ENCODE assay signal across 8 mouse cellular contexts in genomic region chr4:135986943-135987710, GRCm38 (mm10). TPM values are rescaled to one million over a fixed set of nuclear protein-coding genes. Genes with fewer than 3 reads are reported as not detected.
A peak's percentile ranks its signal among the peaks of the same experiment; 100 is the strongest.
DNase-seq lines count a peak whose midpoint lies in the region; ATAC-seq and TF ChIP-seq lines count a peak whose summit lies in the region.

Gene Pithd1, minus strand, starts transcription at chr4:135987264.

- H3K9ac ChIP-seq in heart, embryonic 11.5 days (ENCODE audit: low read depth, low read length), result peak within 1 kb of the TSS; percentile 94
- H3K9ac ChIP-seq in kidney, embryonic 16.5 days (replicated peaks; ENCODE audit: low read length), result peak within 1 kb of the TSS; percentile 93
- H3K9ac ChIP-seq in liver, adult 2 months (ENCODE audit: low read depth, low read length), result peak within 1 kb of the TSS; percentile 93

- no peaks in the 10 kb centered on the region for H3K9me3 ChIP-seq in heart, embryonic 11.5 days (replicated peaks; ENCODE audit: control insufficient read depth, low read length)
- no peaks in the 10 kb centered on the region for H3K9me3 ChIP-seq in kidney, embryonic 16.5 days (ENCODE audit: low read length)

- peak; percentile 68 for ATAC-seq in erythroblast, adult 5-6 weeks (replicated peaks; ENCODE audit: low FRiP score, poor library complexity, severe bottlenecking)
- ATAC-seq in heart, embryonic 11.5 days (replicated peaks; ENCODE audit: insufficient number of reproducible peaks, low FRiP score, low TSS enrichment), result peak; percentile 84
- peak; percentile 96 for ATAC-seq in kidney, embryonic 16.5 days (ENCODE audit: low FRiP score, low TSS enrichment)

- no peaks in the 10 kb centered on the region for H3K27me3 ChIP-seq in heart, embryonic 11.5 days (ENCODE audit: control insufficient read depth, insufficient read depth, low read length)
- no peaks in the 10 kb centered on the region for H3K27me3 ChIP-seq in kidney, embryonic 16.5 days (ENCODE audit: insufficient read depth, low read length)
- no peaks in the 10 kb centered on the region for H3K27me3 ChIP-seq in liver, adult 2 months (ENCODE audit: control insufficient read depth, insufficient read depth, low read length)
- H3K27me3 ChIP-seq in myocyte (ENCODE audit: control insufficient read depth, insufficient read depth, insufficient read length), result no peaks in the 10 kb centered on the region
- no peaks in the 10 kb centered on the region for H3K27me3 ChIP-seq in splenic B cell, adult 2 months (ENCODE audit: control insufficient read depth, insufficient read depth, low read length, poor library complexity, severe bottlenecking)

- peak within 1 kb of the TSS; percentile 85 for H3K4me3 ChIP-seq in heart, embryonic 11.5 days (ENCODE audit: low read depth, low read length)
- H3K4me3 ChIP-seq in kidney, embryonic 16.5 days (ENCODE audit: low read length), result peak within 1 kb of the TSS; percentile 90
- H3K4me3 ChIP-seq in liver, adult 2 months (ENCODE audit: insufficient read depth, low read depth, low read length), result peak within 1 kb of the TSS; percentile 55
- peak within 1 kb of the TSS; percentile 71 for H3K4me3 ChIP-seq in myocyte

- peak within 1 kb of the TSS; percentile 69 for H3ac ChIP-seq in myocyte (ENCODE audit: control insufficient read depth, insufficient read length)

- peak; percentile 96 for DNase-seq in B cell, adult 2 months
- DNase-seq in brain, adult 2 months (ENCODE audit: low read depth, low spot score), result peak; percentile 96
- DNase-seq in liver, adult 2 months (ENCODE audit: extremely low read depth, low read depth, low spot score), result peak; percentile 69
- DNase-seq in splenic B cell, adult 2 months (ENCODE audit: low read depth, low spot score), result peak; percentile 97

- H3K36me3 ChIP-seq in heart, embryonic 11.5 days (ENCODE audit: control insufficient read depth, insufficient read depth, low read length), result peaks cover 6% of the 10 kb centered on the region
- peaks cover 18% of the 10 kb centered on the region for H3K36me3 ChIP-seq in kidney, embryonic 16.5 days (ENCODE audit: insufficient read depth, low read length)
- no peaks in the 10 kb centered on the region; the same call in 1 of the 2 replicates for H3K36me3 ChIP-seq in liver, adult 2 months (ENCODE audit: control insufficient read depth, insufficient read depth, low read length)
- H3K36me3 ChIP-seq in myocyte (ENCODE audit: control insufficient read depth, insufficient read depth), result no peaks in the 10 kb centered on the region
- H3K36me3 ChIP-seq in splenic B cell, adult 2 months (ENCODE audit: control insufficient read depth, insufficient read depth, low read length, poor library complexity, severe bottlenecking), result peaks cover 7% of the 10 kb centered on the region; the same call in 1 of the 2 replicates

- H3K27ac ChIP-seq in heart, embryonic 11.5 days (ENCODE audit: low read depth, low read length), result peak within 1 kb of the TSS; percentile 85
- H3K27ac ChIP-seq in kidney, embryonic 16.5 days (ENCODE audit: low read length), result peak within 1 kb of the TSS; percentile 83
- peak within 1 kb of the TSS; percentile 69 for H3K27ac ChIP-seq in liver, adult 2 months (replicated peaks; ENCODE audit: insufficient read depth, low read depth, low read length)

- H3K4me2 ChIP-seq in heart, embryonic 11.5 days, result peak within 1 kb of the TSS; percentile 93
- peak within 1 kb of the TSS; percentile 58 for H3K4me2 ChIP-seq in kidney, embryonic 16.5 days (replicated peaks; ENCODE audit: low read depth, low read length)
- H3K4me2 ChIP-seq in myocyte (ENCODE audit: low read depth), result peak within 1 kb of the TSS; percentile 96

- H3K79me2 ChIP-seq in liver, adult 2 months (ENCODE audit: control insufficient read depth, insufficient read depth, low read length), result peaks cover 8% of the 10 kb centered on the region; the same call in 1 of the 2 replicates
- H3K79me2 ChIP-seq in myocyte (ENCODE audit: control insufficient read depth, insufficient read depth), result peaks cover 12% of the 10 kb centered on the region

- TF ChIP-seq POLR2A in liver, adult 2 months (IDR thresholded peaks at IDR 0.05; ENCODE audit: extremely low read depth, insufficient read depth, low read length), result peak; percentile 85
- no peak for TF ChIP-seq POLR2A in myocyte (IDR thresholded peaks at IDR 0.05; ENCODE audit: insufficient read length, low read depth)

- peaks cover 12% of the 10 kb centered on the region for H3K4me1 ChIP-seq in heart, embryonic 11.5 days (ENCODE audit: control insufficient read depth, insufficient read depth, low read length)
- peaks cover 18% of the 10 kb centered on the region for H3K4me1 ChIP-seq in kidney, embryonic 16.5 days (ENCODE audit: insufficient read depth, low read length)
- peaks cover 9% of the 10 kb centered on the region for H3K4me1 ChIP-seq in liver, adult 2 months (ENCODE audit: control insufficient read depth, insufficient read depth, low read length)

- peak; percentile 47; the same call in 1 of the 2 replicates for TF ChIP-seq CTCF in liver, adult 2 months (IDR thresholded peaks at IDR 0.05; ENCODE audit: low read depth, low read length)

- 0% methylated on average over 75 of the region's 81 CpGs for WGBS in heart, embryonic 11.5 days (ENCODE audit: insufficient replicate concordance)
- under 1% methylated on average over 75 of the region's 81 CpGs for WGBS in kidney, embryonic 16.5 days
- under 1% methylated on average over 77 of the region's 81 CpGs for WGBS in liver, adult 2 months

TF ChIP-seq in myocyte, 11 proteins besides CTCF, POLR2A, EP300 and RAD21:
- TF ChIP-seq CEBPB (IDR thresholded peaks at IDR 0.05; ENCODE audit: insufficient read depth, poor library complexity, severe bottlenecking) (no peak), MYOD1 (IDR thresholded peaks at IDR 0.05; ENCODE audit: control insufficient read depth in 1 of 3, insufficient read length in 2 of 3, low read depth in 2 of 3) (peak in 1 of 3 experiments; percentile 16), TCF12 (IDR thresholded peaks at IDR 0.05; ENCODE audit: insufficient read depth, poor library complexity, severe bottlenecking) (no peak), E2F4 (IDR thresholded peaks at IDR 0.05; ENCODE audit: insufficient read depth) (peak; percentile 76), REST (IDR thresholded peaks at IDR 0.05; ENCODE audit: insufficient read depth, insufficient read length) (peak; percentile 23), POLR2AphosphoS2 (IDR thresholded peaks at IDR 0.05; ENCODE audit: insufficient read length, low read depth) (peak; percentile 99), USF1 (IDR thresholded peaks at IDR 0.05; ENCODE audit: low read depth) (no peak), SRF (IDR thresholded peaks at IDR 0.05; ENCODE audit: control insufficient read depth, insufficient read length, low read depth) (peak; percentile 66), MYOG (IDR thresholded peaks at IDR 0.05; ENCODE audit: control insufficient read depth in 1 of 3, insufficient read depth in 1 of 3, insufficient read length in 2 of 3, low read depth in 2 of 3) (peak in 1 of 3 experiments; percentile 41), TCF3 (IDR thresholded peaks at IDR 0.05; ENCODE audit: insufficient read length, low read depth) (peak; percentile 3), MAX (IDR thresholded peaks at IDR 0.05; ENCODE audit: low read depth) (no peak)

RNA-seq across cellular contexts. Expression of gene Pithd1, which starts in this region (rescaled TPM):
- 24.4 and 34.5 TPM in 2 replicates for total RNA-seq in erythroblast, adult 5-6 weeks (2015; ENCODE audit: low replicate concordance)
- total RNA-seq in erythroblast, adult 5-6 weeks (2017; ENCODE audit: low replicate concordance), result 72.0 and 131 TPM in 2 replicates
- polyA plus RNA-seq in heart, embryonic 11.5 days (2014; fragmentation: Nextera tagmentation; extraction: Ambion mirVana), result 46.0 and 51.9 TPM in 2 replicates
- polyA plus RNA-seq in kidney, embryonic 16.5 days (2015; fragmentation: Nextera tagmentation; extraction: Ambion mirVana), result 46.8 and 48.7 TPM in 2 replicates
- total RNA-seq in liver, adult 2 months (2014; rRNA removed), result 20.3 and 21.0 TPM in 2 replicates
- 28.8 and 41.0 TPM in 2 replicates for polyA plus RNA-seq in liver, adult 2 months (2012; rRNA removed)
- 35.2 TPM for polyA plus RNA-seq in myocyte (2012; fragmentation: generic; extraction: Trizol)

Comparison
In these comparisons a context has a peak if more than half of its experiments do, and no peak if none do; other contexts are left out.
1. Peak in every context shown above with its lines: DNase-seq, ATAC-seq, H3K4me3 ChIP-seq and H3K27ac ChIP-seq.